ENCODE assay signal across 12 mouse cellular contexts in genomic region chr10:87733241-87733640, GRCm38 (mm10).
A peak's percentile ranks its signal among the peaks of the same experiment; 100 is the strongest.
DNase-seq lines count a peak whose midpoint lies in the region.
"Had no signal": no experiment of that assay in that cellular context is flagged by ENCODE, and none has a peak within 500 bp of the region (broad histone marks: within the 10 kb centered on the region; RNA-seq: fewer than 3 reads in every experiment).

No protein-coding gene starts in this region.

- DNase-seq in heart, adult 18-20 months = peak; percentile 20 to 23
- DNase-seq in heart, adult 11 months = no peak
- DNase-seq in urinary bladder, postnatal 14 days (ENCODE audit: low spot score) = peak; percentile 44
- DNase-seq in urinary bladder, postnatal 25 days (ENCODE audit: low spot score) = no peak
- DNase-seq in gastrocnemius, postnatal 4 days (ENCODE audit: low spot score in 2 of 2) = peak; percentile 20 to 65
- DNase-seq in layer of hippocampus, postnatal 14 days (ENCODE audit: low spot score in 2 of 2) = no peak
- DNase-seq in left cerebral cortex, postnatal 14 days (ENCODE audit: low spot score in 2 of 2) = no peak
- DNase-seq: adrenal gland, postnatal 14 days; cerebellum, adult 11-12 months; cerebellum, adult 9-11 months; cerebellum, postnatal 36 days; forebrain, postnatal 0 days had no signal

- intact Hi-C loops in left cerebral cortex, postnatal 14 days (cut with DNase I) = no loop called here

Comparison
In these comparisons a context has a peak if more than half of its experiments do, and no peak if none do; other contexts are left out.
1. DNase-seq: peak in heart, adult 18-20 months (2 of 2), urinary bladder, postnatal 14 days (single experiment) and gastrocnemius, postnatal 4 days (2 of 2); none in heart, adult 11 months (single experiment), urinary bladder, postnatal 25 days (single experiment), layer of hippocampus, postnatal 14 days (0 of 2) and left cerebral cortex, postnatal 14 days (0 of 2).